Mouse (Mus musculus): ENCODE measurements around the gene Tsen2.

The Tsen2 gene

GRCm38 (mm10) chr6:115606461-115606860, 62.0 kb downstream of the Tsen2 start:
- DNase-seq, result no peak

GRCm38 (mm10) chr6:115607429-115607828, 63.0 kb downstream of the Tsen2 start:
- DNase-seq, result no peak

GRCm38 (mm10) chr6:115609121-115609520, 64.7 kb downstream of the Tsen2 start:
- DNase-seq, result no peak

- no peak for DNase-seq
Measured at GRCm38 (mm10) chr6:115610301-115610700, 65.8 kb downstream of the Tsen2 start.

- DNase-seq, result no peak
Measured at GRCm38 (mm10) chr6:115613793-115614192, 69.3 kb downstream of the Tsen2 start.

- DNase-seq, result no peak
Measured at GRCm38 (mm10) chr6:115615983-115616382, 71.5 kb downstream of the Tsen2 start.

GRCm38 (mm10) chr6:115619818-115620217, 75.4 kb downstream of the Tsen2 start:
- DNase-seq, result no peak

- no peak for DNase-seq
Measured at GRCm38 (mm10) chr6:115620942-115621341, 76.5 kb downstream of the Tsen2 start.

GRCm38 (mm10) chr6:115626121-115626520, 81.7 kb downstream of the Tsen2 start:
- no peak for DNase-seq

All from right cerebral cortex, postnatal 4 days (tissue).